Mouse (Mus musculus): ENCODE measurements around the gene Rps23. TPM values are rescaled to one million over a fixed set of nuclear protein-coding genes. Genes with fewer than 3 reads are reported as not detected.

Gene Rps23
- polyA plus RNA-seq, 1 experiment from 2014 or later, result 186 TPM

DNA sequence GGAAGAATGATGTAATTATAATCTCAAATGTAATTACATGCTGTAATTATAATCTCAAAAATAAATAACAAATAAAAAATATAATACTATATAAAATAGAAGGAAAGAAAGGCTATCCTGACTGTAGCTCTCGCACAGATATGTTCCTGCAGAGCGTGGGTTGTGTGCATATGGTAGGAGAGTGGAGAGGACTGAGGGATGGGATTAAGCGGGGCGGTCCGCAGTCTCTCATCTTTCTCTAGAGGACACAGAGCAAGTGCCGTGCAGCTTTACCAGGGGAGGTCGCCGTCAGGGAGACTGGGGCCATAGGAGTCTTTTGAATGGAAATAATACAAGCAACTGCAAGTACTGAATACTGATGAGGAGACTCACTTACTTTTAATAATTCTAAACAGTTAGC, 37.8 kb downstream of the Rps23 start:
- H3K9ac ChIP-seq (ENCODE audit: low read length), result no peak overlapping the region
- H3K27ac ChIP-seq (ENCODE audit: low read depth, low read length), result no peak overlapping the region
- no peaks in the 10 kb centered on the region for H3K27me3 ChIP-seq (ENCODE audit: control insufficient read depth, insufficient read depth, low read length)
- no peak overlapping the region for H3K4me2 ChIP-seq (ENCODE audit: low read depth)
- H3K4me3 ChIP-seq (ENCODE audit: low read depth, low read length), result no peak overlapping the region
- no peaks in the 10 kb centered on the region for H3K4me1 ChIP-seq (ENCODE audit: control insufficient read depth, insufficient read depth, low read length)
- no peaks in the 10 kb centered on the region for H3K9me3 ChIP-seq (ENCODE audit: control insufficient read depth, low read length)
- DNase-seq (ENCODE audit: low spot score) (no peak), ATAC-seq (ENCODE audit: insufficient read depth, low FRiP score, low TSS enrichment) (no peak)
- WGBS, result 86% methylated on average over 8 of the region's 8 CpGs
- no peaks in the 10 kb centered on the region for H3K36me3 ChIP-seq (ENCODE audit: control insufficient read depth, insufficient read depth, low read length)

DNA sequence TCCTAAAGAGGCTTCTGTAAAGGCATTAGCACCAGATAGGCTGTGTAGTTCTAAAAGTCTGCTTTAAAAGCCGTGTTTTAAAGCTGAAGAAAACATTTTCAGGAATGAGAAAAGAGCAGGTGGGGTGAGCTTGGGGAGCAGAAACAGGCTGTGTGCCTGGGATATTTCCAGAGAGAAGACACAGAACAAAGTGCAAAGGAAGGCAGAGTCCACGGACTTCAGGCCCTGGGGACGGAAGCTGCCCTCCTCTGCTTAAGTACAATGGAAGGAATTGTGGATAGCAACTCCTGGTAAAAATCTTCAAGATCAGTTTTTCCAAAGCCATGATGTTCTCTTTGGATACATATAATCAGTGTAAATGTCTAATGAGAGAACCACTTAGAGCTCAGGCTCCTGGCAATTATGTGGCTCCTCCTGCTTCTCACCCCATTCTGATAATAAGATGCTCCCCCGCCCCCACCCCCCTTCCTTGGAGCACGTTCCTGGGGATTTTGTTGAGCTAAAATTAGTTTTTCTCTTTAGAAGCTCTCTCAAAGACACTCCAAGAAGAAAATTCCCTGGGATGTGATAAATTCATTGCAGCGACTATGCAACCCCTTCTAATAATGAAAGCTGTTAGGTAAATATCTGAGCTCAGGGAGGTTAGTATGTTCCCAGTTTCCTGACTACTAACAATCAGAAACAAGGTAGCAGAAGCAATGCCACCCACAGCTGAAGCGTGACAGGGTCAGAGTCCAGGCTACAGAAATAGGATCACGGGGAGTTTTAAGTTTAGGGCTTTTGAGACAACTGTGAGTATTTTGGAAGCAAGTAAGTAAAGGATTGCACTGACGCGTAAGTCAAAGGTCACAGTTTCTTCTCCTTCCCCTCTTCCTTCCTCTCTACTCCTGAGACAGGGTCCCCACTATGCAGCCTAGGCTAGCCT, 40.3 kb downstream of the Rps23 start:
- Histone ChIP-seq H3K27ac (ENCODE audit: low read depth, low read length) (no peak overlapping the region), H3K36me3 (ENCODE audit: control insufficient read depth, insufficient read depth, low read length) (no peaks in the 10 kb centered on the region), H3K4me1 (ENCODE audit: control insufficient read depth, insufficient read depth, low read length) (no peaks in the 10 kb centered on the region), H3K4me3 (ENCODE audit: low read depth, low read length) (no peak overlapping the region), H3K4me2 (ENCODE audit: low read depth) (no peak overlapping the region), H3K9ac (ENCODE audit: low read length) (no peak overlapping the region), H3K27me3 (ENCODE audit: control insufficient read depth, insufficient read depth, low read length) (no peaks in the 10 kb centered on the region), H3K9me3 (ENCODE audit: control insufficient read depth, low read length) (no peaks in the 10 kb centered on the region)
- ATAC-seq (ENCODE audit: insufficient read depth, low FRiP score, low TSS enrichment), result no peak
- DNase-seq (ENCODE audit: low spot score), result no peak
- 80% methylated on average over 10 of the region's 10 CpGs for WGBS

DNA sequence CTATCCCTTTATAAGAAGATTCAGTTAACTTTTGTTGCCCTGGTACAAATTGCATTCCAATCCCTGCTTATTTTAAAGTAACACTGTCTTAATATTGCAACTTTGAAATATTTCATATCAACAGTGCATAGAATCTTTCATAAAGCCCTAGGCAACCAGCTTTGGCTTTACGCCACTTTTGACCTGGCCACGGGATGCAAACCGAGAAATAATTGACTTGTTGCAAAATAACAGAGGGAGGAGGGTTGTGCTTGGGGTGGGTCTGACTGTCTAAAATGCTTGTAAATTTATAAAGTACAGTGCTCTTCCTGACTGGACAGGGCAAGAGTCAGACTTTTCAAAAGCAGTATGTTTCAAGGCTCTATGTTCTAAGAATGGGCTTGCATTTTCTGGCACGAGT, 41.8 kb downstream of the Rps23 start:
- 91% methylated on average over 4 of the region's 4 CpGs for WGBS
- DNase-seq (ENCODE audit: low spot score) (no peak), ATAC-seq (ENCODE audit: insufficient read depth, low FRiP score, low TSS enrichment) (no peak)
- no peak overlapping the region for H3K4me3 ChIP-seq (ENCODE audit: low read depth, low read length)
- H3K27ac ChIP-seq (ENCODE audit: low read depth, low read length), result no peak overlapping the region
- no peaks in the 10 kb centered on the region for H3K4me1 ChIP-seq (ENCODE audit: control insufficient read depth, insufficient read depth, low read length)
- H3K9ac ChIP-seq (ENCODE audit: low read length), result no peak overlapping the region
- no peaks in the 10 kb centered on the region for H3K27me3 ChIP-seq (ENCODE audit: control insufficient read depth, insufficient read depth, low read length)
- H3K9me3 ChIP-seq (ENCODE audit: control insufficient read depth, low read length), result no peaks in the 10 kb centered on the region
- H3K4me2 ChIP-seq (ENCODE audit: low read depth), result no peak overlapping the region
- no peaks in the 10 kb centered on the region for H3K36me3 ChIP-seq (ENCODE audit: control insufficient read depth, insufficient read depth, low read length)

DNA sequence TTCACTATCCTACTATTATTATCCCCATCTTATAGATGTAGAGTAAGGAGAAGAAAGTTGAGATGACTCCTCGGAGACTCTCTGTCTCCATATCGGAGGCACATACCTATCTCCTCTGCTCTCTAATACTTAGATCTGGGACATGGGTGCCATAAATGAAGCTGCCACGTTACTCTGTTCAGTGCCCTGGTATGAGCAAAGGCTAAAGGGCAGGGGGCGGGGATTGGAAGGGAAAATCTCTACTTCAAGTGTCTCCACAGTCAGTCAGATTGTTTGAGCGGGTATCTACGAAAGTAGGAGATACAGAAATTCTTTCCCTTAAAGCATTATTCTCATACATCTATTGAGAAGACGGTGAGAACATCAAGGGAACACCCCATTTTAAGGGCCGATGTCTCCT, 43.2 kb downstream of the Rps23 start:
- DNase-seq (ENCODE audit: low spot score) (no peak), ATAC-seq (ENCODE audit: insufficient read depth, low FRiP score, low TSS enrichment) (no peak)
- no peak overlapping the region for H3K4me3 ChIP-seq (ENCODE audit: low read depth, low read length)
- no peak overlapping the region for H3K9ac ChIP-seq (ENCODE audit: low read length)
- no peaks in the 10 kb centered on the region for H3K36me3 ChIP-seq (ENCODE audit: control insufficient read depth, insufficient read depth, low read length)
- H3K27me3 ChIP-seq (ENCODE audit: control insufficient read depth, insufficient read depth, low read length), result no peaks in the 10 kb centered on the region
- no peaks in the 10 kb centered on the region for H3K9me3 ChIP-seq (ENCODE audit: control insufficient read depth, low read length)
- H3K4me1 ChIP-seq (ENCODE audit: control insufficient read depth, insufficient read depth, low read length), result no peaks in the 10 kb centered on the region
- H3K4me2 ChIP-seq (ENCODE audit: low read depth), result no peak overlapping the region
- 80% methylated on average over 8 of the region's 8 CpGs for WGBS
- H3K27ac ChIP-seq (ENCODE audit: low read depth, low read length), result no peak overlapping the region

DNA sequence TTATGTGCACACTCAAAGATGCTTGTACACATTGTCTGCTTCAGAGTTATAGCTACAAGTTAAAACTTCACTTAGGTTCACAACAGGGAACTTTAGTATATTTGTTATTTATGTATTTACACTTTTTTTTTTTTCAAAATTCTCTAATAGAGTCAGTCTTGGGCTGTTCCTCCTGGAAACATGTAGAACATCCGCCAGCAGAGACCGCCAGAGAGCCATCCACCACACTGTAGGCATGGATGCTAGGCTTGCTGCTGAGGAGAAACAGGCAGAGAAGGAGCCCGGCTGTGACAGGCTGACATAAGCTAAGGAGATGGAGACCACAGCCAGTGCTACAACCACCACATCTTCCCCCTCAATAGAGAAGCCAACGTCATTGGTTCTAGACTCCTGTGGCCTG, 44.7 kb downstream of the Rps23 start:
- ATAC-seq (ENCODE audit: insufficient read depth, low FRiP score, low TSS enrichment), result peak; percentile 63
- DNase-seq (ENCODE audit: low spot score), result peak; percentile 84
- Histone ChIP-seq H3K4me3 (ENCODE audit: low read depth, low read length) (no peak overlapping the region), H3K36me3 (ENCODE audit: control insufficient read depth, insufficient read depth, low read length) (no peaks in the 10 kb centered on the region), H3K27me3 (ENCODE audit: control insufficient read depth, insufficient read depth, low read length) (no peaks in the 10 kb centered on the region), H3K9me3 (ENCODE audit: control insufficient read depth, low read length) (no peaks in the 10 kb centered on the region), H3K27ac (ENCODE audit: low read depth, low read length) (no peak overlapping the region), H3K9ac (ENCODE audit: low read length) (no peak overlapping the region), H3K4me1 (ENCODE audit: control insufficient read depth, insufficient read depth, low read length) (no peaks in the 10 kb centered on the region), H3K4me2 (ENCODE audit: low read depth) (no peak overlapping the region)
- 12% methylated on average over 4 of the region's 4 CpGs for WGBS

DNA sequence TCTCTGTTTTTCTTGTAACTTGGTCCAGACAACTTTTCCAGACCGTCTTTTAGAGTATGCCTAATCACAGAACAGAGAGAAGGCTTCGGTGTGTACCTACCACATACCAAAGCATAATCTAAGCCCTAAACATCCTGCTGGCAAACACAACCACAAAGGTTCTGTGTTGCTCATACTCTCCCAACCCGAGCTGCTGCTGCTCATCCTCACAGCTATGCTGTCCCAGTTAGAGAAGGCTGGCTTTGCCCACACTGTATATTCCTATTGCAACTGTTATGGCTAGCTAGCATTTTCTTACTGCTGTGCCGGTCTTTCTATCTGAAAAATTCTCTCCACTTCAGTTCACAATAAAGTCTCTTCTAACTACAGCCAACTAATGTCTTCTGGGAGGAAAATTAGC, 46.2 kb downstream of the Rps23 start:
- Histone ChIP-seq H3K9me3 (ENCODE audit: control insufficient read depth, low read length) (no peaks in the 10 kb centered on the region), H3K27me3 (ENCODE audit: control insufficient read depth, insufficient read depth, low read length) (no peaks in the 10 kb centered on the region), H3K4me1 (ENCODE audit: control insufficient read depth, insufficient read depth, low read length) (no peaks in the 10 kb centered on the region), H3K27ac (ENCODE audit: low read depth, low read length) (no peak overlapping the region), H3K4me2 (ENCODE audit: low read depth) (no peak overlapping the region), H3K9ac (ENCODE audit: low read length) (no peak overlapping the region), H3K36me3 (ENCODE audit: control insufficient read depth, insufficient read depth, low read length) (no peaks in the 10 kb centered on the region), H3K4me3 (ENCODE audit: low read depth, low read length) (no peak overlapping the region)
- no peak for ATAC-seq (ENCODE audit: insufficient read depth, low FRiP score, low TSS enrichment)
- DNase-seq (ENCODE audit: low spot score), result no peak
- 72% methylated on average over 4 of the region's 4 CpGs for WGBS

DNA sequence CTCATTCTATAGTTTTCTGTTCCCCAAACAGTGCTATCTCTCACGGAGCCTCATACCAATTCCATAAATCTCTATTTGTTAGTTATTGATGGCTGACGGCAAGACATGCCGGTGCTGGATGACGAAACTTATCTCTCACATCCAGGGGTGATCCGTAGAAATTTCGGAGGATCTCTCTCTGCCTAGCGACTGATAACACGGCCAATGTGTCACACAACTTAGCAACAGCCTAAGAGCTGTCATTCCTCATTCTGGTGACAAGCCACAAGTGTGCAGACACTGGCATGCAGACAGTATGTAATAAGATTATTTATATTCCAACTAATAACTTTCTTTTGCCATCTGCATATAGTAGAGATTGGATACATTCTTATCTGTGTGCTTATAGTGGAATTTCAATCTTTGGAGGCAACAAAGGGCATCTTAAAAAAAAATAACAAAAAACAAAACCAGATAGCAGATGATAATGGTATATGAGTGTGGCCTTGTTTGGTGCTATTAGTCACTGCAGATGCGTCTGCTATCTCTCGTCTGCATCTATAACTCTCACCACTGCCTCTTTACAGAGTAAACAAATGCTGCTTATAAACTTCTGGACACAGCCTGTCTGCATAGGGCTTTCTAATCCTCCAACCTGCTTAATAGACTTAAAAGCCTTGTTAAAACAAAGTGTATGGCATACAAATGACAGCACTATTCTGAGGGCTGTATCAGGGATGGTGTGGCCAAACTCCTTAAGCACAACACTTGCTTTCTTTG, 47.7 kb downstream of the Rps23 start:
- H3K36me3 ChIP-seq (ENCODE audit: control insufficient read depth, insufficient read depth, low read length), result no peaks in the 10 kb centered on the region
- no peak overlapping the region for H3K27ac ChIP-seq (ENCODE audit: low read depth, low read length)
- no peaks in the 10 kb centered on the region for H3K9me3 ChIP-seq (ENCODE audit: control insufficient read depth, low read length)
- no peak overlapping the region for H3K9ac ChIP-seq (ENCODE audit: low read length)
- H3K4me3 ChIP-seq (ENCODE audit: low read depth, low read length), result no peak overlapping the region
- H3K4me2 ChIP-seq (ENCODE audit: low read depth), result no peak overlapping the region
- no peaks in the 10 kb centered on the region for H3K4me1 ChIP-seq (ENCODE audit: control insufficient read depth, insufficient read depth, low read length)
- ATAC-seq (ENCODE audit: insufficient read depth, low FRiP score, low TSS enrichment) (no peak), DNase-seq (ENCODE audit: low spot score) (no peak)
- no peaks in the 10 kb centered on the region for H3K27me3 ChIP-seq (ENCODE audit: control insufficient read depth, insufficient read depth, low read length)
- WGBS, result 88% methylated on average over 10 of the region's 10 CpGs

DNA sequence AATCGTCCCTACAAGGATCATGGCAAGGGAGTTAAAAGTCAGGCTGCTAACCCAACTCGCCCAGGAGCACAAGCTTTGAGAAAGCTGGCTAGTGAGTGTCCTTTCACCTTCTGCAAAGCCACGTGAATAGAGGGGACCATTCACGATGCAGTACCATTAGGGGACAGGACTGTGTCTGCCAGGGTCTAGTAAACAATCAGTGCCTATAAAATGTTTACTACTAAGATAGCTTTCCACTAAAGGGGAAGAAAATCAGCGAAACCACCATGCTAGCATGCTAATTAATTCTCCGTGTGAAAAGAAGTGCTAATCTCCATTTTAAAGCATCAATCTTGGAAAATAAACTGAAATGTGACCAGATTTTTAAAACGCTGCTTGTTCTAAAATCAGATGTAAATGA, 50.7 kb downstream of the Rps23 start:
- H3K9ac ChIP-seq (ENCODE audit: low read length), result no peak overlapping the region
- no peaks in the 10 kb centered on the region for H3K4me1 ChIP-seq (ENCODE audit: control insufficient read depth, insufficient read depth, low read length)
- no peak overlapping the region for H3K4me2 ChIP-seq (ENCODE audit: low read depth)
- H3K27ac ChIP-seq (ENCODE audit: low read depth, low read length), result no peak overlapping the region
- no peaks in the 10 kb centered on the region for H3K9me3 ChIP-seq (ENCODE audit: control insufficient read depth, low read length)
- DNase-seq (ENCODE audit: low spot score), result no peak
- no peaks in the 10 kb centered on the region for H3K36me3 ChIP-seq (ENCODE audit: control insufficient read depth, insufficient read depth, low read length)
- 52% methylated on average over 7 of the region's 7 CpGs for WGBS
- ATAC-seq (ENCODE audit: insufficient read depth, low FRiP score, low TSS enrichment), result no peak
- H3K27me3 ChIP-seq (ENCODE audit: control insufficient read depth, insufficient read depth, low read length), result no peaks in the 10 kb centered on the region
- no peak overlapping the region for H3K4me3 ChIP-seq (ENCODE audit: low read depth, low read length)
